Mouse (Mus musculus) intestine, postnatal 0 days (tissue): Measurements from ENCODE around the gene Trabd2b. TPM values are rescaled to one million over a fixed set of nuclear protein-coding genes. Genes with fewer than 3 reads are reported as not detected.

Experiments
- ATAC-seq: fragments of 200-750 bp; cut with Nextera tagmentation; 2 replicates; pipeline ENCODE4 v1.8.0; 2017; ENCODE audit warnings: mild to moderate bottlenecking, moderate TSS enrichment, moderate library complexity
- H3K27ac ChIP-seq: fragments of 300-500 bp; sonication (generic); 2 replicates; pipeline ENCODE4 v1.5.1; 2014; ENCODE audit warnings: mild to moderate bottlenecking, low read depth, low read length, moderate library complexity
- H3K27me3 ChIP-seq: fragments of 300-500 bp; sonication (generic); replicated peaks from 2 replicates; pipeline ENCODE4 v1.6.1; 2014; ENCODE audit warnings: low read length, mixed read lengths; ENCODE audit not compliant: control insufficient read depth, insufficient read depth
- H3K36me3 ChIP-seq: fragments of 300-500 bp; sonication (generic); 2 replicates; pipeline ENCODE4 v1.6.1; 2014; ENCODE audit warnings: mild to moderate bottlenecking, moderate library complexity; ENCODE audit not compliant: control insufficient read depth, insufficient read depth
- H3K4me1 ChIP-seq: fragments of 300-500 bp; sonication (generic); replicated peaks from 2 replicates; pipeline ENCODE4 v1.6.1; 2014; ENCODE audit warnings: antibody characterized with exemption, low read length, mixed read lengths; ENCODE audit not compliant: control insufficient read depth, insufficient read depth
- H3K4me2 ChIP-seq: fragments of 300-500 bp; sonication (generic); replicated peaks from 2 replicates; pipeline ENCODE4 v1.6.1; 2014; ENCODE audit warnings: low read depth, mild to moderate bottlenecking, moderate library complexity
- H3K4me3 ChIP-seq: fragments of 300-500 bp; sonication (generic); 2 replicates; pipeline ENCODE4 v1.5.1; 2014; ENCODE audit warnings: low read depth, low read length
- H3K9ac ChIP-seq: fragments of 300-500 bp; sonication (generic); 2 replicates; pipeline ENCODE4 v1.6.1; 2014; ENCODE audit warnings: mild to moderate bottlenecking, low read depth, low read length
- H3K9me3 ChIP-seq: fragments of 300-500 bp; sonication (generic); 2 replicates; pipeline ENCODE4 v1.6.1; 2016; ENCODE audit warnings: mixed run types; ENCODE audit not compliant: control insufficient read depth
- CTCF ChIP-seq: sonication (generic); IDR thresholded peaks from 2 replicates; pipeline ENCODE4 v1.5.1; 2016; ENCODE audit warnings: low read depth, mild to moderate bottlenecking, control low read depth, antibody characterized with exemption, moderate library complexity
- WGBS: fragments of 180-500 bp; shearing (Covaris S2); extraction: QIAGEN DNeasy Blood & Tissue Kit; methylation state at CpG from one replicate; pipeline ENCODE4 v1.1.7; 2014; 5-methylcytosine and 5-hydroxymethylcytosine counted together
- polyA plus RNA-seq: library from polyadenylated mRNA; unstranded; fragments of >200 nt; fragmentation: Nextera tagmentation; extraction: Ambion mirVana; gene quantifications from 2 replicates; pipeline ENCODE4 v1.2.1, GENCODE M21; 2015

Trabd2b gene
- polyA plus RNA-seq, 1 experiment from 2014 or later, result 0.20 TPM

GRCm38 (mm10) chr4:114411846-114412390 is 5.4 kb downstream of the Trabd2b start:
- Histone ChIP-seq H3K9me3 (no peaks in the 10 kb centered on the region), H3K4me1 (no peaks in the 10 kb centered on the region), H3K27me3 (peaks cover 4% of the 10 kb centered on the region), H3K27ac (no peak overlapping the region), H3K36me3 (no peaks in the 10 kb centered on the region), H3K4me3 (no peak overlapping the region), H3K9ac (no peak overlapping the region), H3K4me2 (no peak overlapping the region)
- WGBS, result 50% methylated on average over 6 of the region's 6 CpGs
- TF ChIP-seq CTCF, result no peak
- no peak for ATAC-seq

GRCm38 (mm10) chr4:114415925-114416645 is 9.6 kb downstream of the Trabd2b start:
- H3K4me2 ChIP-seq, result no peak overlapping the region
- WGBS, result 51% methylated on average over 16 of the region's 16 CpGs
- no peaks in the 10 kb centered on the region for H3K9me3 ChIP-seq
- no peaks in the 10 kb centered on the region for H3K36me3 ChIP-seq
- no peaks in the 10 kb centered on the region for H3K27me3 ChIP-seq
- H3K4me1 ChIP-seq, result no peaks in the 10 kb centered on the region
- no peak overlapping the region for H3K27ac ChIP-seq
- no peak overlapping the region for H3K4me3 ChIP-seq
- TF ChIP-seq CTCF, result no peak
- ATAC-seq, result no peak
- H3K9ac ChIP-seq, result no peak overlapping the region

GRCm38 (mm10) chr4:114420154-114420553 is 13.6 kb downstream of the Trabd2b start:
- 68% methylated on average over 2 of the region's 2 CpGs for WGBS
- H3K4me1 ChIP-seq, result no peaks in the 10 kb centered on the region
- no peaks in the 10 kb centered on the region for H3K27me3 ChIP-seq
- ATAC-seq, result no peak
- H3K4me2 ChIP-seq, result no peak overlapping the region
- no peaks in the 10 kb centered on the region for H3K36me3 ChIP-seq
- H3K4me3 ChIP-seq, result no peak overlapping the region
- no peak overlapping the region for H3K27ac ChIP-seq
- TF ChIP-seq CTCF, result no peak
- no peaks in the 10 kb centered on the region for H3K9me3 ChIP-seq
- H3K9ac ChIP-seq, result no peak overlapping the region

- Histone ChIP-seq H3K4me3 (no peak overlapping the region), H3K27ac (no peak overlapping the region), H3K9me3 (no peaks in the 10 kb centered on the region), H3K4me1 (no peaks in the 10 kb centered on the region), H3K36me3 (no peaks in the 10 kb centered on the region), H3K4me2 (no peak overlapping the region), H3K27me3 (no peaks in the 10 kb centered on the region), H3K9ac (no peak overlapping the region; the same call in 1 of the 2 replicates)
- no peak for ATAC-seq
- no peak for TF ChIP-seq CTCF
- WGBS, result 44% methylated on average over 6 of the region's 6 CpGs
Measured at GRCm38 (mm10) chr4:114423084-114423483, 16.6 kb downstream of the Trabd2b start.

GRCm38 (mm10) chr4:114425808-114426207 is 19.3 kb downstream of the Trabd2b start:
- Histone ChIP-seq H3K9me3 (no peaks in the 10 kb centered on the region), H3K4me2 (no peak overlapping the region), H3K4me3 (no peak overlapping the region), H3K4me1 (no peaks in the 10 kb centered on the region), H3K9ac (no peak overlapping the region), H3K27ac (no peak overlapping the region), H3K27me3 (no peaks in the 10 kb centered on the region), H3K36me3 (no peaks in the 10 kb centered on the region)
- WGBS, result 28% methylated on average over 5 of the region's 5 CpGs
- no peak for ATAC-seq
- no peak for TF ChIP-seq CTCF

- 98% methylated on average over 2 of the region's 2 CpGs for WGBS
- ATAC-seq, result no peak
- no peak for TF ChIP-seq CTCF
Measured at GRCm38 (mm10) chr4:114432742-114433141, 26.2 kb downstream of the Trabd2b start.

More at GRCm38 (mm10) chr4:114432742-114433141, 26.2 kb downstream of the Trabd2b start:
- no peak overlapping the region for H3K4me2 ChIP-seq
- H3K4me3 ChIP-seq, result no peak overlapping the region
- H3K27me3 ChIP-seq, result no peaks in the 10 kb centered on the region
- H3K27ac ChIP-seq, result no peak overlapping the region
- no peak overlapping the region for H3K9ac ChIP-seq
- H3K36me3 ChIP-seq, result no peaks in the 10 kb centered on the region
- no peaks in the 10 kb centered on the region for H3K4me1 ChIP-seq
- H3K9me3 ChIP-seq, result no peaks in the 10 kb centered on the region
